In genomic region chr1:19237721-19238410, GRCm38 (mm10) we compare ENCODE assay signal across 23 mouse cellular contexts. TPM values are rescaled to one million over a fixed set of nuclear protein-coding genes. Genes with fewer than 3 reads are reported as not detected.
DNase-seq lines count a peak whose midpoint lies in the region; ATAC-seq lines count a peak whose summit lies in the region.
"Had no signal": no experiment of that assay in that cellular context is flagged by ENCODE, and none has a peak within 500 bp of the region (broad histone marks: within the 10 kb centered on the region; RNA-seq: fewer than 3 reads in every experiment).

No protein-coding gene starts in this region.

- H3K9me3 ChIP-seq in midbrain, embryonic 11.5 days (ENCODE audit: control insufficient read depth, low read length), result no peaks in the 10 kb centered on the region
- H3K9me3 ChIP-seq in midbrain, embryonic 13.5 days, result no peaks in the 10 kb centered on the region
- H3K9me3 ChIP-seq in midbrain, embryonic 16.5 days (replicated peaks; ENCODE audit: control insufficient read depth, low read length, poor library complexity, severe bottlenecking), result no peaks in the 10 kb centered on the region
- H3K9me3 ChIP-seq in midbrain, embryonic 15.5 days, result no peaks in the 10 kb centered on the region
- H3K9me3 ChIP-seq: embryonic facial prominence, embryonic 13.5 days; embryonic facial prominence, embryonic 15.5 days; forebrain, embryonic 10.5 days; forebrain, embryonic 12.5 days had no signal

- peaks cover 90% of the 10 kb centered on the region for H3K27me3 ChIP-seq in midbrain, embryonic 11.5 days (ENCODE audit: control insufficient read depth, insufficient read depth, low read length)
- H3K27me3 ChIP-seq in midbrain, embryonic 13.5 days, result peaks cover 92% of the 10 kb centered on the region
- peaks cover 54% of the 10 kb centered on the region for H3K27me3 ChIP-seq in midbrain, embryonic 16.5 days (ENCODE audit: control insufficient read depth, insufficient read depth, low read depth, low read length)
- peaks cover 72% of the 10 kb centered on the region for H3K27me3 ChIP-seq in midbrain, embryonic 15.5 days (replicated peaks)

- peak; percentile 4 for DNase-seq in embryo, embryonic 11 days
- DNase-seq in embryo, embryonic 10 days (ENCODE audit: low spot score), result no peak
- peak; percentile 93 for DNase-seq in midbrain, embryonic 11.5 days (ENCODE audit: low spot score, missing footprints)
- DNase-seq: adrenal gland, adult 2 months; adrenal gland, postnatal 10 days; adrenal gland, postnatal 25 days; cerebellum, adult 11 months; cerebellum, adult 18-20 months; cerebellum, adult 8-10 months; cerebellum, adult 9-11 months; cerebellum, postnatal 14 days; cerebellum, postnatal 36 days had no signal

- H3K4me2 ChIP-seq in midbrain, embryonic 11.5 days, result no peak overlapping the region
- H3K4me2 ChIP-seq in midbrain, embryonic 13.5 days (replicated peaks), result no peak overlapping the region
- H3K4me2 ChIP-seq in midbrain, embryonic 16.5 days (ENCODE audit: low read length), result no peak overlapping the region
- no peak overlapping the region for H3K4me2 ChIP-seq in midbrain, embryonic 15.5 days
- H3K4me2 ChIP-seq: embryonic facial prominence, embryonic 13.5 days; embryonic facial prominence, embryonic 15.5 days; forebrain, embryonic 12.5 days had no signal

- WGBS in midbrain, embryonic 11.5 days, result 5% methylated on average over 8 of the region's 8 CpGs
- 5% methylated on average over 8 of the region's 8 CpGs for WGBS in midbrain, embryonic 13.5 days
- 5% methylated on average over 8 of the region's 8 CpGs for WGBS in midbrain, embryonic 16.5 days
- 4% methylated on average over 8 of the region's 8 CpGs for WGBS in midbrain, embryonic 15.5 days

- no peak overlapping the region for H3K9ac ChIP-seq in midbrain, embryonic 11.5 days (ENCODE audit: low read length)
- H3K9ac ChIP-seq in midbrain, embryonic 13.5 days (replicated peaks), result no peak overlapping the region
- no peak overlapping the region for H3K9ac ChIP-seq in midbrain, embryonic 16.5 days (ENCODE audit: low read depth, low read length)
- no peak overlapping the region for H3K9ac ChIP-seq in midbrain, embryonic 15.5 days
- H3K9ac ChIP-seq: embryonic facial prominence, embryonic 13.5 days; embryonic facial prominence, embryonic 15.5 days; forebrain, embryonic 12.5 days had no signal

- ATAC-seq in midbrain, embryonic 11.5 days (ENCODE audit: low FRiP score), result no peak
- no peak for ATAC-seq in midbrain, embryonic 13.5 days
- no peak for ATAC-seq in midbrain, embryonic 16.5 days
- ATAC-seq in midbrain, embryonic 15.5 days (replicated peaks), result no peak
- ATAC-seq: forebrain, embryonic 14.5 days; forebrain, embryonic 16.5 days had no signal

- H3K27ac ChIP-seq in midbrain, embryonic 11.5 days (ENCODE audit: low read depth, low read length), result no peak overlapping the region
- no peak overlapping the region for H3K27ac ChIP-seq in midbrain, embryonic 13.5 days
- H3K27ac ChIP-seq in midbrain, embryonic 16.5 days (ENCODE audit: low read length), result peak overlapping the region; percentile 20; the same call in 1 of the 2 replicates
- no peak overlapping the region for H3K27ac ChIP-seq in midbrain, embryonic 15.5 days
- H3K27ac ChIP-seq: embryonic facial prominence, embryonic 13.5 days; embryonic facial prominence, embryonic 15.5 days; forebrain, embryonic 10.5 days; forebrain, embryonic 12.5 days had no signal

- no peak overlapping the region for H3K4me3 ChIP-seq in midbrain, embryonic 11.5 days (ENCODE audit: low read depth, low read length)
- H3K4me3 ChIP-seq in midbrain, embryonic 13.5 days (replicated peaks), result no peak overlapping the region
- no peak overlapping the region for H3K4me3 ChIP-seq in midbrain, embryonic 16.5 days (ENCODE audit: low read depth, low read length)
- H3K4me3 ChIP-seq in midbrain, embryonic 15.5 days, result no peak overlapping the region
- H3K4me3 ChIP-seq: embryonic facial prominence, embryonic 13.5 days; embryonic facial prominence, embryonic 15.5 days; erythroblast, embryonic 14.5 days; forebrain, embryonic 10.5 days; forebrain, embryonic 12.5 days had no signal

- no peaks in the 10 kb centered on the region for H3K36me3 ChIP-seq in midbrain, embryonic 11.5 days (ENCODE audit: control insufficient read depth, insufficient read depth, low read length)
- H3K36me3 ChIP-seq in midbrain, embryonic 13.5 days, result no peaks in the 10 kb centered on the region
- no peaks in the 10 kb centered on the region for H3K36me3 ChIP-seq in midbrain, embryonic 16.5 days (ENCODE audit: control insufficient read depth, insufficient read depth, low read length)
- no peaks in the 10 kb centered on the region for H3K36me3 ChIP-seq in midbrain, embryonic 15.5 days (replicated peaks)
- H3K36me3 ChIP-seq: embryonic facial prominence, embryonic 13.5 days; embryonic facial prominence, embryonic 15.5 days; forebrain, embryonic 10.5 days; forebrain, embryonic 12.5 days had no signal

- H3K4me1 ChIP-seq in midbrain, embryonic 11.5 days (ENCODE audit: control insufficient read depth, insufficient read depth, low read length), result peaks cover 2% of the 10 kb centered on the region; the same call in 1 of the 2 replicates
- peaks cover 15% of the 10 kb centered on the region; the same call in 1 of the 2 replicates for H3K4me1 ChIP-seq in midbrain, embryonic 13.5 days (replicated peaks)
- H3K4me1 ChIP-seq in midbrain, embryonic 16.5 days (ENCODE audit: control insufficient read depth, insufficient read depth, low read length), result peaks cover 7% of the 10 kb centered on the region
- H3K4me1 ChIP-seq in midbrain, embryonic 15.5 days, result peaks cover 10% of the 10 kb centered on the region; the same call in 1 of the 2 replicates

RNA-seq across cellular contexts. Expression of gene Tfap2b, which starts 29.2 kb away (rescaled TPM):
- polyA plus RNA-seq in midbrain, embryonic 11.5 days (2014; fragmentation: Nextera tagmentation; extraction: Ambion mirVana), result 34.0 and 37.0 TPM in 2 replicates
- polyA plus RNA-seq in midbrain, embryonic 13.5 days (2015; fragmentation: Nextera tagmentation; extraction: Ambion mirVana), result 256 and 296 TPM in 2 replicates
- polyA plus RNA-seq in midbrain, embryonic 16.5 days (2015; fragmentation: Nextera tagmentation; extraction: Ambion mirVana), result 141 and 223 TPM in 2 replicates
- polyA plus RNA-seq in midbrain, embryonic 15.5 days (2015; fragmentation: Nextera tagmentation; extraction: Ambion mirVana), result 239 and 264 TPM in 2 replicates
- polyA plus RNA-seq: C2C12; erythroblast, embryonic 14.5 days had no signal
